Mouse (Mus musculus): ENCODE data around the gene Coro2b.

Gene Coro2b

GRCm38 (mm10) chr9:62536655-62537631 lies at the start of gene Coro2b:
Gene Coro2b, minus strand, starts transcription at chr9:62537044.
- DNase-seq (ENCODE audit: low spot score) = peak; percentile 40

- DNase-seq (ENCODE audit: low spot score) = no peak
These were observed 40.7 kb upstream of the Coro2b start for GRCm38 (mm10) chr9:62577558-62577957.

- no peak for DNase-seq (ENCODE audit: low spot score)
These were observed 32.3 kb upstream of the Coro2b start for GRCm38 (mm10) chr9:62569121-62569520.

GRCm38 (mm10) chr9:62567818-62568217 lies 31.0 kb upstream of the Coro2b start:
- no peak for DNase-seq (ENCODE audit: low spot score)

GRCm38 (mm10) chr9:62562236-62562635 lies 25.4 kb upstream of the Coro2b start:
- DNase-seq (ENCODE audit: low spot score) = no peak

- DNase-seq (ENCODE audit: low spot score) = no peak
These were observed 23.6 kb upstream of the Coro2b start for GRCm38 (mm10) chr9:62560432-62560831.

- DNase-seq (ENCODE audit: low spot score) = peak; percentile 62
These were observed 23.2 kb upstream of the Coro2b start for GRCm38 (mm10) chr9:62560006-62560405.

- no peak for DNase-seq (ENCODE audit: low spot score)
These were observed 22.6 kb upstream of the Coro2b start for GRCm38 (mm10) chr9:62559446-62559845.

- DNase-seq (ENCODE audit: low spot score) = no peak
These were observed 21.2 kb upstream of the Coro2b start for GRCm38 (mm10) chr9:62558058-62558457.

- no peak for DNase-seq (ENCODE audit: low spot score)
These were observed 19.9 kb upstream of the Coro2b start for GRCm38 (mm10) chr9:62556748-62557147.

- peak; percentile 27 for DNase-seq (ENCODE audit: low spot score)
These were observed 18.5 kb upstream of the Coro2b start for GRCm38 (mm10) chr9:62555258-62555856.

GRCm38 (mm10) chr9:62554606-62555005 lies 17.8 kb upstream of the Coro2b start:
- no peak for DNase-seq (ENCODE audit: low spot score)

- peak; percentile 72 for DNase-seq (ENCODE audit: low spot score)
These were observed 16.6 kb upstream of the Coro2b start for GRCm38 (mm10) chr9:62553366-62553940.

- DNase-seq (ENCODE audit: low spot score) = no peak
These were observed 14.7 kb upstream of the Coro2b start for GRCm38 (mm10) chr9:62551531-62551930.

GRCm38 (mm10) chr9:62550661-62551093 lies 13.8 kb upstream of the Coro2b start:
- peak; percentile 67 for DNase-seq (ENCODE audit: low spot score)

- DNase-seq (ENCODE audit: low spot score) = peak; percentile 91
These were observed 13.0 kb upstream of the Coro2b start for GRCm38 (mm10) chr9:62549809-62550208.

GRCm38 (mm10) chr9:62547476-62547875 lies 10.6 kb upstream of the Coro2b start:
- DNase-seq (ENCODE audit: low spot score) = no peak

- no peak for DNase-seq (ENCODE audit: low spot score)
These were observed 8.0 kb upstream of the Coro2b start for GRCm38 (mm10) chr9:62544856-62545255.

GRCm38 (mm10) chr9:62543878-62544277 lies 7.0 kb upstream of the Coro2b start:
- DNase-seq (ENCODE audit: low spot score) = no peak

GRCm38 (mm10) chr9:62541606-62542005 lies 4.8 kb upstream of the Coro2b start:
- no peak for DNase-seq (ENCODE audit: low spot score)

GRCm38 (mm10) chr9:62541182-62541581 lies 4.3 kb upstream of the Coro2b start:
- no peak for DNase-seq (ENCODE audit: low spot score)

GRCm38 (mm10) chr9:62540736-62541135 lies 3.9 kb upstream of the Coro2b start:
- DNase-seq (ENCODE audit: low spot score) = no peak

- no peak for DNase-seq (ENCODE audit: low spot score)
These were observed 3.3 kb upstream of the Coro2b start for GRCm38 (mm10) chr9:62540166-62540565.

Measured in urinary bladder, postnatal 25 days (tissue).